Mouse (Mus musculus) kidney, embryonic 16.5 days (tissue): ENCODE data around the gene Rimbp3. TPM values are rescaled to one million over a fixed set of nuclear protein-coding genes. Genes with fewer than 3 reads are reported as not detected.

Experiments
- ATAC-seq: fragments of 200-750 bp; cut with Nextera tagmentation; 2 replicates; pipeline ENCODE4 v1.8.0; 2017; ENCODE audit warnings: moderate TSS enrichment; ENCODE audit not compliant: low FRiP score, low TSS enrichment
- H3K27ac ChIP-seq: fragments of 300-500 bp; sonication (generic); 2 replicates; pipeline ENCODE4 v1.5.1; 2014; ENCODE audit warnings: low read length
- H3K27me3 ChIP-seq: fragments of 300-500 bp; sonication (generic); 2 replicates; pipeline ENCODE4 v1.6.1; 2014; ENCODE audit warnings: low read length, control low read depth, mixed read lengths; ENCODE audit not compliant: insufficient read depth
- H3K36me3 ChIP-seq: fragments of 300-500 bp; sonication (generic); 2 replicates; pipeline ENCODE4 v1.6.1; 2014; ENCODE audit warnings: low read length, control low read depth, mixed read lengths; ENCODE audit not compliant: insufficient read depth
- H3K4me1 ChIP-seq: fragments of 300-500 bp; sonication (generic); 2 replicates; pipeline ENCODE4 v1.6.1; 2014; ENCODE audit warnings: low read length, control low read depth, mixed read lengths; ENCODE audit not compliant: insufficient read depth
- H3K4me2 ChIP-seq: fragments of 300-500 bp; sonication (generic); replicated peaks from 2 replicates; pipeline ENCODE4 v1.6.1; 2014; ENCODE audit warnings: low read depth, low read length
- H3K4me3 ChIP-seq: fragments of 300-500 bp; sonication (generic); 2 replicates; pipeline ENCODE4 v1.5.1; 2014; ENCODE audit warnings: mild to moderate bottlenecking, low read length
- H3K9ac ChIP-seq: fragments of 300-500 bp; sonication (generic); replicated peaks from 2 replicates; pipeline ENCODE4 v1.6.1; 2014; ENCODE audit warnings: low read length
- H3K9me3 ChIP-seq: fragments of 300-500 bp; sonication (generic); 2 replicates; pipeline ENCODE4 v1.6.1; 2016; ENCODE audit warnings: low read length, control low read depth
- WGBS: fragments of 180-500 bp; shearing (Covaris S2); extraction: QIAGEN DNeasy Blood & Tissue Kit; methylation state at CpG from one replicate; pipeline ENCODE4 v1.1.7; 2014; 5-methylcytosine and 5-hydroxymethylcytosine counted together
- polyA plus RNA-seq: library from polyadenylated mRNA; unstranded; fragments of >200 nt; fragmentation: Nextera tagmentation; extraction: Ambion mirVana; gene quantifications from 2 replicates; pipeline ENCODE4 v1.2.1, GENCODE M21; 2015

Rimbp3 gene
- polyA plus RNA-seq, 1 experiment from 2014 or later: 0.51 TPM

GRCm38 (mm10) chr16:17185475-17185874 is 22.9 kb upstream of the Rimbp3 start:
- Histone ChIP-seq H3K4me2 (no peak overlapping the region), H3K27ac (no peak overlapping the region), H3K4me3 (no peak overlapping the region), H3K36me3 (peaks cover 21% of the 10 kb centered on the region), H3K9ac (no peak overlapping the region), H3K4me1 (no peaks in the 10 kb centered on the region), H3K9me3 (no peaks in the 10 kb centered on the region), H3K27me3 (no peaks in the 10 kb centered on the region)
- no peak for ATAC-seq

GRCm38 (mm10) chr16:17193823-17194222 is 14.6 kb upstream of the Rimbp3 start:
- H3K36me3 ChIP-seq: peaks cover 8% of the 10 kb centered on the region; the same call in 1 of the 2 replicates
- H3K27me3 ChIP-seq: no peaks in the 10 kb centered on the region
- 86% methylated on average over 4 of the region's 4 CpGs for WGBS
- no peaks in the 10 kb centered on the region for H3K4me1 ChIP-seq
- H3K9ac ChIP-seq: no peak overlapping the region
- no peak overlapping the region for H3K4me2 ChIP-seq
- H3K4me3 ChIP-seq: no peak overlapping the region
- no peak for ATAC-seq
- no peaks in the 10 kb centered on the region for H3K9me3 ChIP-seq
- no peak overlapping the region for H3K27ac ChIP-seq

GRCm38 (mm10) chr16:17200121-17200952 is 8.1 kb upstream of the Rimbp3 start:
- Histone ChIP-seq H3K27me3 (no peaks in the 10 kb centered on the region), H3K4me1 (peaks cover 12% of the 10 kb centered on the region), H3K4me2 (peak overlapping the region; percentile 78), H3K27ac (peak overlapping the region; percentile 79; the same call in 1 of the 2 replicates), H3K9me3 (no peaks in the 10 kb centered on the region), H3K9ac (peak overlapping the region; percentile 100), H3K36me3 (0 out of 2 replicates have a peak, but pooled peaks cover 3% of the 10 kb centered on the region), H3K4me3 (peak overlapping the region; percentile 100)
- peak; percentile 21; the same call in 1 of the 2 replicates for ATAC-seq
- 4% methylated on average over 24 of the region's 24 CpGs for WGBS

GRCm38 (mm10) chr16:17200953-17201707 is 7.3 kb upstream of the Rimbp3 start:
- Histone ChIP-seq H3K27me3 (no peaks in the 10 kb centered on the region), H3K9ac (peak overlapping the region; percentile 100), H3K4me3 (peak overlapping the region; percentile 100), H3K4me1 (peaks cover 12% of the 10 kb centered on the region), H3K4me2 (peak overlapping the region; percentile 78), H3K36me3 (0 out of 2 replicates have a peak, but pooled peaks cover 3% of the 10 kb centered on the region), H3K9me3 (no peaks in the 10 kb centered on the region), H3K27ac (peak overlapping the region; percentile 79)
- WGBS: under 1% methylated on average over 67 of the region's 72 CpGs
- peak; percentile 89 for ATAC-seq

GRCm38 (mm10) chr16:17201977-17202376 is 6.4 kb upstream of the Rimbp3 start:
- H3K27ac ChIP-seq: peak overlapping the region; percentile 40; the same call in 1 of the 2 replicates
- 44% methylated on average over 2 of the region's 2 CpGs for WGBS
- no peak overlapping the region for H3K9ac ChIP-seq
- H3K9me3 ChIP-seq: no peaks in the 10 kb centered on the region
- 0 out of 2 replicates have a peak, but pooled peaks cover 3% of the 10 kb centered on the region for H3K36me3 ChIP-seq
- peaks cover 12% of the 10 kb centered on the region for H3K4me1 ChIP-seq
- no peaks in the 10 kb centered on the region for H3K27me3 ChIP-seq
- no peak overlapping the region for H3K4me2 ChIP-seq
- no peak overlapping the region for H3K4me3 ChIP-seq
- peak; percentile 62; the same call in 1 of the 2 replicates for ATAC-seq

GRCm38 (mm10) chr16:17202549-17202948 is 5.9 kb upstream of the Rimbp3 start, which contains the start of gene Ube2l3:
Ube2l3 (minus strand) TSS chr16:17202649.
- no peak for ATAC-seq
- Histone ChIP-seq H3K27ac (peak within 1 kb of the TSS; percentile 40; the same call in 1 of the 2 replicates), H3K27me3 (no peaks in the 10 kb centered on the region; the same call in 1 of the 2 replicates)

GRCm38 (mm10) chr16:17204990-17205389 is 3.4 kb upstream of the Rimbp3 start:
- WGBS: 2% methylated on average over 6 of the region's 6 CpGs
- Histone ChIP-seq H3K9ac (no peak overlapping the region), H3K27me3 (peaks cover 5% of the 10 kb centered on the region), H3K36me3 (no peaks in the 10 kb centered on the region), H3K4me1 (peaks cover 17% of the 10 kb centered on the region), H3K4me3 (no peak overlapping the region), H3K27ac (no peak overlapping the region), H3K9me3 (no peaks in the 10 kb centered on the region), H3K4me2 (no peak overlapping the region)
- no peak for ATAC-seq

More at GRCm38 (mm10) chr16:17202549-17202948, 5.9 kb upstream of the Rimbp3 start, which contains the start of gene Ube2l3:
- peak within 1 kb of the TSS; percentile 78; the same call in 1 of the 2 replicates for H3K4me2 ChIP-seq
- peak within 1 kb of the TSS; percentile 100 for H3K9ac ChIP-seq
- 0 out of 2 replicates have a peak, but pooled peaks cover 3% of the 10 kb centered on the region for H3K36me3 ChIP-seq
- H3K9me3 ChIP-seq: no peaks in the 10 kb centered on the region
- peak within 1 kb of the TSS; percentile 100 for H3K4me3 ChIP-seq
- H3K4me1 ChIP-seq: peaks cover 12% of the 10 kb centered on the region
- 92% methylated on average over 1 of the region's 1 CpGs for WGBS

- no peaks in the 10 kb centered on the region for H3K36me3 ChIP-seq
- H3K9me3 ChIP-seq: no peaks in the 10 kb centered on the region
- peaks cover 21% of the 10 kb centered on the region for H3K4me1 ChIP-seq
- peak overlapping the region; percentile 17; the same call in 1 of the 2 replicates for H3K27ac ChIP-seq
- peak overlapping the region; percentile 64 for H3K4me3 ChIP-seq
- peak overlapping the region; percentile 99 for H3K4me2 ChIP-seq
- ATAC-seq: peak; percentile 4
- 1% methylated on average over 37 of the region's 37 CpGs for WGBS
- H3K9ac ChIP-seq: peak overlapping the region; percentile 37
- H3K27me3 ChIP-seq: peaks cover 9% of the 10 kb centered on the region
Measured at GRCm38 (mm10) chr16:17209404-17209960, 1.1 kb downstream of the Rimbp3 start.
